Mouse (Mus musculus): ENCODE measurements around the gene Tsacc.
"Not testable (repeated sequence)": the region's sequence is repeated elsewhere in the genome, so short reads cannot be mapped to it uniquely, and the experiment has no call there.

Gene Tsacc

GRCm38 (mm10) chr3:88281141-88281916 is 15.5 kb downstream of the Tsacc start:
- not testable (repeated sequence) for DNase-seq

GRCm38 (mm10) chr3:88280035-88280434 is 16.8 kb downstream of the Tsacc start:
- DNase-seq, result no peak

- DNase-seq, result peak; percentile 49
Measured at GRCm38 (mm10) chr3:88276529-88277143, 20.2 kb downstream of the Tsacc start.

GRCm38 (mm10) chr3:88276121-88276520 is 20.7 kb downstream of the Tsacc start:
- DNase-seq, result no peak

- DNase-seq, result no peak
Measured at GRCm38 (mm10) chr3:88274002-88274401, 22.8 kb downstream of the Tsacc start.

- DNase-seq, result no peak
Measured at GRCm38 (mm10) chr3:88271859-88272258, 24.9 kb downstream of the Tsacc start.

GRCm38 (mm10) chr3:88271298-88271697 is 25.5 kb downstream of the Tsacc start:
- not testable (repeated sequence) for DNase-seq

GRCm38 (mm10) chr3:88268991-88269390 is 27.8 kb downstream of the Tsacc start:
- no peak for DNase-seq

- not testable (repeated sequence) for DNase-seq
Measured at GRCm38 (mm10) chr3:88268014-88268413, 28.8 kb downstream of the Tsacc start.

- DNase-seq, result no peak
Measured at GRCm38 (mm10) chr3:88262346-88262745, 34.5 kb downstream of the Tsacc start.

GRCm38 (mm10) chr3:88256382-88256781 is 40.4 kb downstream of the Tsacc start:
- DNase-seq, result no peak

- no peak for DNase-seq
Measured at GRCm38 (mm10) chr3:88255950-88256349, 40.8 kb downstream of the Tsacc start.

GRCm38 (mm10) chr3:88254268-88254926 is 42.4 kb downstream of the Tsacc start, which contains the start of gene Rhbg:
Gene Rhbg, minus strand, starts transcription at chr3:88254709.
- peak; percentile 84 for DNase-seq

- DNase-seq, result no peak
Measured at GRCm38 (mm10) chr3:88252739-88253138, 44.1 kb downstream of the Tsacc start.

GRCm38 (mm10) chr3:88248406-88248805 is 48.4 kb downstream of the Tsacc start:
- DNase-seq, result no peak

GRCm38 (mm10) chr3:88247666-88248065 is 49.1 kb downstream of the Tsacc start:
- DNase-seq, result no peak

GRCm38 (mm10) chr3:88245811-88246210 is 51.0 kb downstream of the Tsacc start:
- DNase-seq, result peak; percentile 77

GRCm38 (mm10) chr3:88244071-88244470 is 52.7 kb downstream of the Tsacc start:
- peak; percentile 51 for DNase-seq

GRCm38 (mm10) chr3:88242531-88242930 is 54.3 kb downstream of the Tsacc start:
- peak; percentile 79 for DNase-seq

- no peak for DNase-seq
Measured at GRCm38 (mm10) chr3:88241045-88241786, 55.6 kb downstream of the Tsacc start.

- DNase-seq, result no peak
Measured at GRCm38 (mm10) chr3:88239446-88239845, 57.4 kb downstream of the Tsacc start.

- DNase-seq, result no peak
Measured at GRCm38 (mm10) chr3:88238866-88239391, 57.9 kb downstream of the Tsacc start.
